Mouse (Mus musculus) telencephalon, adult 2 months (tissue): ENCODE measurements at regions not wholly inside any gene's neighbourhood (a gene's known extent, or its start where the extent isn't known, plus 50 kb on each side); places are given as distances from the start of the nearest gene placed in this dataset.
A peak's percentile ranks its signal among the peaks of the same experiment; 100 is the strongest.

ENCODE experiments used
- DNase-seq: peaks from one replicate; pipeline ENCODE4 v3.0.0-alpha.2; 2011; ENCODE audit warnings: low read depth, low spot score

- DNase-seq = no peak
Observed at GRCm38 (mm10) chr1:122687080-122687479, 1119.3 kb upstream of the Ddx18 start.

GRCm38 (mm10) chr1:122668102-122668501 is 1100.3 kb upstream of the Ddx18 start:
- peak; percentile 8 for DNase-seq

- no peak for DNase-seq
Observed at GRCm38 (mm10) chr1:122667619-122668018, 1099.8 kb upstream of the Ddx18 start.
